Mouse (Mus musculus) 3134 (cell line): ENCODE measurements around the gene Shc3.

Experiments
- DNase-seq: peaks from one replicate; pipeline ENCODE4 v3.0.0-alpha.2; 2011; ENCODE audit warnings: low spot score; ENCODE audit not compliant: insufficient read length; ENCODE audit errors: extremely low read depth

Gene Shc3

DNA sequence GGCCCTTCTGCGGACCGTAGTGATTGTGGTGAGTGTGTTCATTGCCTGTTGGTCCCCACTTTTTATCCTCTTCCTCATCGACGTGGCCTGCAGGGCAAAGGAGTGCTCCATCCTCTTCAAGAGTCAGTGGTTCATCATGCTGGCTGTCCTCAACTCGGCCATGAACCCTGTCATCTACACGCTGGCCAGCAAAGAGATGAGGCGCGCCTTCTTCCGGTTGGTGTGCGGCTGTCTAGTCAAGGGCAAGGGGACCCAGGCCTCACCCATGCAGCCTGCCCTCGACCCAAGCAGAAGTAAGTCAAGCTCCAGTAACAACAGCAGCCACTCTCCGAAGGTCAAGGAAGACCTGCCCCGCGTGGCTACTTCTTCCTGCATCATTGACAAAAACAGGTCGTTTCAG, 149.7 kb downstream of the Shc3 start:
- no peak for DNase-seq

DNA sequence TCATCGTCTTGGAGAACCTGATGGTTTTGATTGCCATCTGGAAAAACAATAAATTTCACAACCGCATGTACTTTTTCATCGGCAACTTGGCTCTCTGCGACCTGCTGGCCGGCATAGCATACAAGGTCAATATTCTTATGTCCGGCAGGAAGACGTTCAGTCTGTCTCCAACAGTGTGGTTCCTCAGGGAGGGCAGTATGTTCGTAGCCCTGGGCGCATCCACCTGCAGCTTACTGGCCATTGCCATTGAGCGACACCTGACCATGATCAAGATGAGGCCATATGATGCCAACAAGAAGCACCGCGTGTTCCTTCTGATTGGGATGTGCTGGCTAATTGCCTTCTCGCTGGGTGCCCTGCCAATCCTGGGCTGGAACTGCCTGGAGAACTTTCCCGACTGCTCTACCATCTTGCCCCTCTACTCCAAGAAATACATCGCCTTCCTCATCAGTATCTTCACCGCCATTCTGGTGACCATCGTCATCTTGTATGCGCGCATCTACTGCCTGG, 150.2 kb downstream of the Shc3 start:
- DNase-seq: no peak

GRCm38 (mm10) chr13:51418268-51418941, 150.8 kb downstream of the Shc3 start:
- no peak for DNase-seq

- no peak for DNase-seq
These were observed 151.4 kb downstream of the Shc3 start for GRCm38 (mm10) chr13:51417796-51418195.

DNA sequence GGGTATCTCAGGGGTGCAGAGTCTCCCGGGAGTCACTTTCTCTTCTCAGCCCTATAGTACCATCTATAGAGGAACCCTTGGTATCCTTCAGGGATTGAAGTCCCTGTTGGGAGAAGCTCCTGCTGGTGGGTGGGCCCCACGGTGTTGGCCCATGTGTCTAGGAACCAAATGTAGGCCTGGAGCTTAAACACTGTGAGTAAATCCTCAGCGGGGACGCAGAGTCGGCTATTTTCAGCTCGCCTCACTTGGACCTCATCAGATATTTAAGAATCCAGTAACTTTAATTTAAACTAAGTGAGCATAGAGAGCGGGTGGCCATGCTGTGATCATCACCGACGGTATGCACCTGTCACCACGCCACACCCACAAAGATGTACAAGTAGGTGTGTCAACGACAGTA, 152.5 kb downstream of the Shc3 start:
- DNase-seq: no peak

DNA sequence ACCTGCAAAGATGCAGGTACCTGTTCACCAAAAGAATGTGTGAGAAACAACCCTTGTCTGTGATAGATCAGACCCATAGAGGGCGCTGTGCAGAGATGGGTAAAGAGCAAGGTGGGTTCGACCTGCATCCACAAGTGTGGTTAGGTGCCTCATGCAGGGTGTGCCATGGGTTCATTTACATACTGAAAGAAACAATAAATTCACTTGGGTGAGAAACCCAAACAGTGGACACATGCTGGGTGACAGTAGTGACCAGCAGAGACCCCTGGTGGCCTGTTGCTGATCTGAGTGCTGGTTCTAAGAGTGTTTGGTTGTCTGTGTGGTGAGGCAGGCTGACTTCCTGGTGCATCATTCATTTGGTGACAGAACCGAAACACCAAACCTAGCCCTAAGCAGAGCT, 155.8 kb downstream of the Shc3 start:
- DNase-seq: no peak

- DNase-seq: no peak
These were observed 157.4 kb downstream of the Shc3 start for GRCm38 (mm10) chr13:51411696-51412430.

- no peak for DNase-seq
These were observed 158.0 kb downstream of the Shc3 start for GRCm38 (mm10) chr13:51411243-51411642.

DNA sequence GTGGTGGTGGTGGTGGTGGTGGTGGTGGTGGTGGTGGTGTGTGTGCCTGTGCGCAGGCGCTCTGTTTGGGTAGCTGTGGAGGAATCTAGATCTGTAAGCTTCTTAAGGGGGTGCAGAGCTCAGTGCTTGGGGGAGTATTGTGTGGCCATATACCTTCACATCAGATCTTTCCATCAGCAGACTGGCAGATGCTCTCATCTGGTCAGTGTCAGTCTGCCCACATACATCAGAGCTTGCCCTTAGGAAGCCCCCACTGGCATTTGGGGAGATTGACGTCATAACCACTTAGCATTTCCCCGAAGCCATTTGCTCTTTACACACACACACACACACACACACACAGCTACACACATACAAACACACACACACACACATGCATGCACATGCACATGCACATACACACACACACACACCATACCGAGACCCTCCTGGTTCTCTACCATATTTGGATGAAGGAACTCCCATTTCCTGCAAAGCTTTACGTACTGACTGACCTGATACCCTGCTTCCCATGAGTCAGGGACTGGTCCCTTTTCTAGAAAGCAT, 159.2 kb downstream of the Shc3 start:
- no peak for DNase-seq

- no peak for DNase-seq
These were observed 160.7 kb downstream of the Shc3 start, which contains the start of gene S1pr3 for GRCm38 (mm10) chr13:51408519-51409001. TSS of gene S1pr3 (plus strand) at chr13:51408639.

- no peak for DNase-seq
These were observed 161.5 kb downstream of the Shc3 start for GRCm38 (mm10) chr13:51407541-51408217.

DNA sequence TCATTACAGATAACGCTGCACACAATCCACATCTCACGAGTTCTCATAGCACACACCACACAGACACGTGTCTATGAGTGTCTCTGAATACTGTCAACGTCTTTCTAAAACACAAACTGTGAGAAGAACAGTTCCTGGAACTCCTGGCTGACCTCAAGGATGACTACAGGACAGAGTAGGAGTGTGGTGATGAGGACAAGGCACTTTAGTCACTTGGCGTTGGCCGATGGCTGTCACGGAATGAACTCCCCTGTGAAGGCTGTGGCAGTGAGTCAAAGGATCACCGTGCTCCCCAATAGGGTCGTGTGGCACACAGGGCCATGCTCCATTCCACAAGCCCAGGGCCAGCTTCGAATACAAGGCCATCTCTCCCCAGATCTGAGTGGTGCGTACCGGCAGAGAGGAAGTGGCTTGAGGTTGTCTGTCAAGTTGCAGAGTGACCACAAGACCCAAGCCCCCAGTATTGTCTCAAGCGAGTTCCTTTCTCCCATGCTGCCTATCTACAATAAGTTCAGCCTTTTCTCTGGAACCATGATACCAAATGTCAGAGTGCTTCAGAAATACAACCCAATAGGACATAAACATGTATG, 163.4 kb downstream of the Shc3 start:
- DNase-seq: no peak

GRCm38 (mm10) chr13:51404566-51404965, 164.7 kb downstream of the Shc3 start:
- no peak for DNase-seq

GRCm38 (mm10) chr13:51400736-51401501, 168.3 kb downstream of the Shc3 start:
- DNase-seq: no peak

GRCm38 (mm10) chr13:51400186-51400719, 169.0 kb downstream of the Shc3 start:
- DNase-seq: no peak

DNA sequence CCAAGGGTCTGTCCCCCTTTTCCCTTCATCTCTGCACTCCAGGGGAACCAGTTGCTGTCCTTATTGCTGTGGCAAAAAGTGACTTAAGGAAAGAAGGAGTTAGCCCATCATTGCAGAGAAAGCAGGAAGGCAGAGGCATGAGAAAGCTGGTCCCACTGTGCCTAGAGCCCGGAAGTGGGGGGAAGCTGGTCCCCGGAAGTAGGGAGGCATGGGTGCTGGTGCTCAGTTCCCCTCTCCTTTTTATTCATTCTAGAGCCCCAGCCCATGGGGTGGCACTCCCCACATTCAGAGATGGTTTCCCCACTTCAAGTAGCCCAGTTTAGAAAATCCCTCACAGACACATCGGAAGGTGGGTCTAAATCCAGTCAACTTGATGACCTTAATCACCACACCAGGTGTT, 169.7 kb downstream of the Shc3 start:
- no peak for DNase-seq

- no peak for DNase-seq
These were observed 171.4 kb downstream of the Shc3 start for GRCm38 (mm10) chr13:51397861-51398260.

- no peak for DNase-seq
These were observed 177.0 kb downstream of the Shc3 start for GRCm38 (mm10) chr13:51392256-51392655.

DNA sequence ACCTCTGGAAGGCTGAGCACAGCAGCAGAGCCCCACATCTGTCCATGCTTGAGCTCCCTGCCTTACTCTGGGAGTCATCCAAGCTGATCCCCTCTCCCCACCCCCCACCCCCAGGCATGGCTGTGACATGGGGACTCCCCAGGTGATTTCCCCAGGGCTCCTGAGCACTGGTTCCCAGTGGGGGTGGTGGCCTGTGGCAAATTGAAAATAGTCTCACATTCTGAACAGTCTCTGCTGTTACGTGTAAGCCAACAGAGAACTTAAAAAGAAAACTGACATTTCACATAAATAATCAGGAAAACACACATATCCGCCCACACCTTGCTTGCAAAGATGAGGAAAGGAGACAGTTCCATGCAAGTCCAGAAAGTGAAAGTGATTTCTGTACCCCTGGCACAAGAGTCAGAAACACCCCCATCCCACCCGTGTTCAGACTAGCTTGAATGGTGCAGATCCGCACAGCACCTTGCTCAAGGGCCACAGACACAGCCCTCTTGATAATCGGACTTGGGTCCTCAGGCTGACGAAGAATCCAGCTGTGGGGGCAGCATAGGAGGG, 177.8 kb downstream of the Shc3 start:
- DNase-seq: no peak
